Mouse (Mus musculus) right cerebral cortex, postnatal 36 days (tissue): ENCODE measurements around the gene Hcrtr1.
A peak's percentile ranks its signal among the peaks of the same experiment; 100 is the strongest.

ENCODE experiments used
- DNase-seq, 2 experiments: peaks; one replicate each; pipeline ENCODE4 v3.0.0; 2022; ENCODE audit warnings: low spot score in 2 of 2, mixed read lengths in 1 of 2

Gene Hcrtr1

GRCm38 (mm10) chr4:130167814-130168213 lies 28.7 kb upstream of the Hcrtr1 start:
- no peak for DNase-seq

GRCm38 (mm10) chr4:130167321-130167720 lies 28.2 kb upstream of the Hcrtr1 start:
- no peak for DNase-seq

DNA sequence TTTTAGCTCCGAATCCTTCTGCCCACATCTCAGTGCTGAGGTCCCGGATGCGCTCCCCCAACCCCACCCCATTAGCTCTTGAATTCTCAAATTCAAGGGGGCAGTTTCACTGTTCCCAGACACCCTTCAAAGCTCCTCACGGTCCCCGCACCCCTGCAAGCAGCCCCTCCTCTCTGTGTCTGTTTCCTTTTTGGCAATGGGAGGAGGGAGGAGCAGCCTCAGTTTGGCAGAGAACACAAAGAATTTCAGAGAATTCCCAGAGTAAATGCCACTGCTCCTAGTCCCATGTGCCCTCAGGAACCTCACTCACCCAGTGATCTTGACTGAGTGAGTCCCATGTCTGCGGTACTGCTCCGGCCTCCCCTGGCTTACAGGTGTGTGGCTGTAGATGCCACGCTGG lies 27.4 kb upstream of the Hcrtr1 start:
- DNase-seq, result no peak

- no peak for DNase-seq
Observed at GRCm38 (mm10) chr4:130166061-130166460, 26.9 kb upstream of the Hcrtr1 start.

DNA sequence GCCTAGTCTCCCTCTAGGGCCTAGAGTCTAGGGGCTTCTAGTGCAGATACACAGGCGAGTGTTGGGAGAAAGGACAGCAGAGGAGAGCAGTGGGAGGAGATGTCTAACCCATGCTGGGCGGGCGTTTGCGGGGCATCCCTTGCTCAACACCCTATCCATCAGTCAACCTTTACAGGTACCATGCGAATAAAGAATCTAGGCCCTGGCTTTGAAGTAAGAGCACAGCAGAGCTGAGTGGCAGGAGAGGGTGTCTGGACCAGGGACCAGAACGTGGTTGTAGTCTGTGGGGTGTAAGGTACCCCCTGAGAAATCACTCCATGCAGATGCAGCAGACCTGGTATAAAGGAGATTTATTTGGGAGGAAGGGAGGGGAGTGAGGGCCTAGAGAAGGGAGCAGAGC lies 25.0 kb upstream of the Hcrtr1 start:
- DNase-seq, result no peak

- no peak for DNase-seq
Observed at GRCm38 (mm10) chr4:130163391-130163861, 24.3 kb upstream of the Hcrtr1 start.

DNA sequence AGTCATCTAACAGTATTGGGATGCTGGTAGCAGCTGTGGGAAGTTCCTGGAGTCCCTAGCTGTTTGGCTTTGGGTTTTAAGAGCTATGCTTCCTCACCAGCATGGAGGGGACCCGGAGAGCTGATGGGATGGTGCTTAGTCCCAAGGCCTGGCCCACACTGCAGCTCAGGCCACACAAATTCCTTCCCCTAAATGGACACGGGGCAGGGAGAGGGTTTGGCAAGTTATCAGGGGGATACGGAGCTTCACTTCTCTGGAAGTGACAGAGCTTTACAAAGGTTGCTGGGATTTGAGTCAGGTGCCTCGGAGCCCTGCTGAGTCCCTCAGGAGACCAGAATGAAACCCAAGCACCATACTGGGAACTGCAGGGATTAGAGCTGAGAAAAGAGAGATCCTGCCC lies 22.2 kb upstream of the Hcrtr1 start:
- DNase-seq, result no peak

DNA sequence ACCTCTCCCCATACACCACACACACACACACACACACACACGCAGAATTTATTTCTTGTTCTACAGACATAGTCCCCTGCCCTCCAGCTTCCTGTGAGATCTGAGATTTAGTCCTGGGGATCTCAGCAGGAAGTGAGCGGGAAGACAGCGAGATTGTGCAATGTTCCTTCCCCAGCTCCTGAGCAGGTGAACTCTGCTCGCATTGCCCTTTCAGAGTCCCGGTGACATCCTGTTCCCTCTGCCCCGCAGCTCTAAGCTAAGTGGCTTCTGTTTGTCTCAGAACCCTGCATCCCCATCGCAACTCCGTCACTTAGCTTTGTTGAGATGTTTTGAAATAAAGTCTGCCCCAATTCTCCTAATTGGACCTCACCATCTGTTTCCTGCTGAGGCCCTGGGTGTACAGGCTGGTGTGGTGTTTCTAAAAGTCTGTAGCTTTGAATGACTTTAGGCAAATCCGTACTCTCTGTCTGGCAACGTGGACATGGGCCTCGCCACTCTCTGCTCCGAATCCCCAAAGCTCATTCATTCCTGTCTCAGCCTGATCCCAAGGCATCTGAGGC lies 17.7 kb upstream of the Hcrtr1 start:
- no peak for DNase-seq

GRCm38 (mm10) chr4:130154250-130154649 lies 15.1 kb upstream of the Hcrtr1 start:
- DNase-seq, result no peak

DNA sequence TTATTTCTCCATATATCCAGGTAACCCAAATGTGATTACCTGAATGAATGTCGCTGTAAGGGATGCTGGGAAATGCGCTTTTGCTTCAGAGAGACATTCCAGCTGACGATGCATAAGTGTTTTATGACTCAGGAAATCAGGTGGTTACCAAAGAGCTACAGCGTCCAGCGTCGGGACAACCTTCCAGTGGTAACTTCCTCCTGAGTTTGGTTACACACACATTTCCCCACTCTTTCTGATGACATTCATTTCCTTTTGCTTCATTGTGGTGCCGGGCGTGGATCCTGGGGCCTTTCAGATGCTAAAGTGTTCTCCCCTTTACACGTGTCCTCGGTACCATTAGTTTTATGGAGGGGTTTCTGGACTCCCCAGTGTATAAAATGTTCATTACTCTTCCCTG lies 9.2 kb upstream of the Hcrtr1 start:
- no peak for DNase-seq

DNA sequence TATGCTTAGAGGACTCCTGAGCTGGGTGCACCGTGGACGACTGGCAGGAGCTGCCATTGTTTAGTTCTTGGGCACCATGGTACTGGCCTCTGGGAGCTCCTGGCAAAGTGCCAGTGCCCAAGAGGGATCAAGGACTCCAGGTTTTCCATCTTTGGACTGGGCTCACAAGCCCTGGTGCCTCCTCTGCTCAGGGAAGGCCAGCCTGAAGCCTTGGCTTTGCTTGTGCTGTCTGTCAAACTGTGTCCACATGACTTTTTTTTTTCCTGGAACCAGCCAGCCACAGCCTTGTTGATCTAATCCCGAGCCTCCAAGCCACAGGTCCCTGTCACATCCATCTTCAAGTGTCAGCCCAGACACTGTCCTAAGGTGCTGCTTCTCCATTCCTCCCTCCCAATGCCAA lies 2.6 kb upstream of the Hcrtr1 start:
- DNase-seq, result no peak

- peak; percentile 57 to 65 for DNase-seq
Observed at GRCm38 (mm10) chr4:130140992-130141402, 1.8 kb upstream of the Hcrtr1 start.

DNA sequence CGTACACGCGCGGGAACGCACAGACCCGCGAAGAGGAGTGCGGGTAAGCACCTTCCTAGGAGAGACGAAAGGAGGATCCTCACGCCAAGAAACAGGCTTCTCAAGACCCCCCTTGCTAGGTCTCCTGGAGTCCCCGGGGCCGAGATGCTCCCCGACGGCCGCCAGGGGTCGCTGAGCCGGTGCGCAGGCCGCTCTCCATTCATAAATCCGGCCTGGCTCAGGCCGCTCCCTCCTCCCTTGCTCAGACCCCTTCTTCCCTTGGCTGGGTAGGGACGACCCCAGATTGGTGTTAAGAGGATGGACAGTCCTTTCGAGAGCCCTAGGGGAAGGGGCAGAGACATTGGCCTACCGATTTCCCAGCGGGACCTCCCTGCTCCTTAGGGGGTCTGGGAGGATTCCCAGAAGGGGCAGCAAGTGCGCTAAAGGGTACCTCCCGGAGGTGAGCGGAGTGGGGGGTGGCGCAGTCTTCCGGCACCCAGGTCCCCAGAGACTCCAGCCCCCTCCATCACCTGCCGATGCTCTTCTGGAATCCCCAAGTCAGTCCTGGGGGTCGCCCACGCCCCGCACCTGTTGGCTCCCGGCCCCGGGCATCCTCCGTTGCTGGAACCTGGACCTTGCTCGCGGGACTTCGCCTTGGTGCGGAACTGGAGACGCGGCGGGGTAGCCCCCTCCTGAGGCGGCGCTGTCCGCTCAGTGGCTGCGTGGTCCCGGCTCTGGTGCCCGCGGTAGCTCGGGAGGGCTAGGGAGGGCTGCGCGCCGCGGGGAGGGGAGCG lies 532 bp downstream of the Hcrtr1 start:
- DNase-seq, result peak in 1 of 2 experiments; percentile 20

GRCm38 (mm10) chr4:130133399-130133798 lies 5.8 kb downstream of the Hcrtr1 start:
- DNase-seq, result no peak

GRCm38 (mm10) chr4:130131448-130132105 lies 7.6 kb downstream of the Hcrtr1 start:
- no peak for DNase-seq

DNA sequence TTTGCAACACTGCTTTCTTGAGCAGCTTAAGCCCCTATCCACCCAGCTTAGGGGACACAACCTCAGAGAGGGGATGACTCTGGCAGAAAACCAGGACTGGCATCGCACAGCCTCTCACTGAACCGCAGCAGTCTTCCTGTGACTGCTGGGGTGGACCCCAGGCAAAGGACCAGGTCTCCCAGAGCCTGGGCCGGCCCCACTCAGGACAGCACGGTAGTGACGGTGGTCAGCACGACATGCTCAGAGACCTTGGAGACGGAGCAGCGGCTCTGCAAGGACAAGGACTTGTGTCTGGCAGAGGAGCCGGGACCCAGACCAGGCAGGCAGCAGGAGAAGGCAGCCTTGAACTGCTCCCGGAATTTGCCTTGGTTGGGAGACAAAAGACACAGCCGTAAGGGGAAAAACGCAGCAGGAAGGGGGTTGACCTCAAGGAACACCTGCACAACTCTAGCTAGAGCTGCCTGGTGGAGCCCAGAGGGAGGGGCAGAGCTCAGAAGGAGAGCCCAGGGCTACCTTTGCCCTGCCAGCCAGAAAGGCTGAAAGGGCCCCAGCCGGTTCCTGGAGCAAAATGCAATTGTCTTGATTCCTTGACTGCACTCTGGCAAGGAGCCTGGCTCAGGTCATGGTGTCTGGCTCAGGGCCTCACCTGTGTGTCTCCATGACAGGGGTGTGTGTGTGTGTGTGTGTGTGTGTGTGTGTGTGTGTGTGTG lies 8.4 kb downstream of the Hcrtr1 start:
- no peak for DNase-seq

DNA sequence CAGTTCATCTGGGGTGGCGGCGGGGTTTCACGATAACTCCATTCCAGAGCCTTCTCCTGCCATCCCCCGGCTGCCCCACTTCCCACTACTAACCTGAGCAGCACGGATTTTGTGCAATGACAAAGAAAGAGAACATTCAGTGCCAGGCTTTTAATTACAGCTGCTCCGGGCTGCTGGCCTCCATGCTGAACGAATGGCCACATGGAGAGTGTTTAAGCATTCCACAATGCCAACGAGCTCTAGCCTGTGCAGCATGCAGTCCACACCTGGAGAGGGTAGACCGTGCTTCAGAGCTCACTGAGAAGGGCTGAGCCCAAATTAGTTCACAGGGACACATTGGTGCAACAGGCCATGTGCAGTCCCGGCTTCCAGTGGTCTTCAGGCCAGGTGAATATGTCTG lies 9.1 kb downstream of the Hcrtr1 start:
- no peak for DNase-seq

DNA sequence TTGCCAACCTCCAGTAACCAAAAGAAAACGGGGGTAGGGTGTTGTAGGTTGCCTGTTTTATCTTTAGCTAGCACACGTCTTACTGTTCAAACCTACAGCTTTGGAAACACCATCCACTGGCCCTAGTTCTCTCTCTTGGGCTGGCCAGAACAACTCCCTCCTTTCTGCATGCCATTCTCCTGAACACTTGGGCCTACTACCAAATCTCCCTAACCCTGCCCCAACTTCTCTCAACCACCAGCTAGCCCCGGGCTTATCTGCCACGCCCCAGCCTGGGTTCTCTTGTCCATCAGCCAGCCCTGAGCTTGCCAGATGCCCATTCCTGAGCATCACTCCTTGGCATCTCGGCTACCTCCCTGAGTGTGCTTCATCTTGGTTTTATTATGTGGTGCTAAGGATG lies 10.3 kb downstream of the Hcrtr1 start:
- no peak for DNase-seq

DNA sequence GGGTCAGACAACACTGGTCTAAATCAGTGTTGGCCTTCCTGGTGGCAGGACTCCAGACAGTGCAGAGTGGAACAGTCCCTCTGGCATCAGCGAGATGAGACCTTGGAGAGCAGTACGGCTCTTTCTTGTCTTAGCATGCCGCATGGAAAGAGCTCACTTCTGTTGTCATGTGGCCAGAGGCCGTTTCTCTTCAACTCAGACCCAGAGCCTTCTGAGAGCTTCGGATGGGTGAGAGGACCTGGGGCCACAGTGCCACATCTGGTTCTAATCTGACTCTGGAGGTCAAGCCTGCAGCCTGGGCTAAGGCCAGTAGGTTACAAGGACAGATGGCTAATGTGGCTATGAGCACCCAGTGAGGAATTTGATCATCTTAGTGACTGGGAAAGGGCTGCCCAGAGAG lies 13.2 kb downstream of the Hcrtr1 start:
- DNase-seq, result no peak

DNA sequence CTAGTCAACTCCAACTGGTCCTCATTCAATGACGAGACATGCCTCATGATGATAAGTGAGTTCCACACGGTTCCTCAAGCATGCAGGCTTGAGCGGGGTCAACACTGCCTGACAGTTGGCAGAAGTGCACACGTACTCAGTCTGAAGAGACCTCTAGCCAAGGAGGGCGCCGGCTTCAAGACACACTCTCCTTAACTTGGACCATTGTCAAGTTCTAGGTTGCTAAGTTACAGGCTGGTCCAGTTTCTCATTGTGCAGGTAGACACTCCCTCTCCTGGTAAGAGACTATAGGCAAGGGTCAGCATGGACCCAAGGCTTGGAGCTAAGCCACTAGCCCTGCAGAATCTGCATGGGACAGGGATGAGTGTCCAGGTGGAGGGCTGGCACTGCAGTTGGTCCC lies 14.0 kb downstream of the Hcrtr1 start:
- DNase-seq, result no peak

- no peak for DNase-seq
Observed at GRCm38 (mm10) chr4:130124110-130124509, 15.0 kb downstream of the Hcrtr1 start.

DNA sequence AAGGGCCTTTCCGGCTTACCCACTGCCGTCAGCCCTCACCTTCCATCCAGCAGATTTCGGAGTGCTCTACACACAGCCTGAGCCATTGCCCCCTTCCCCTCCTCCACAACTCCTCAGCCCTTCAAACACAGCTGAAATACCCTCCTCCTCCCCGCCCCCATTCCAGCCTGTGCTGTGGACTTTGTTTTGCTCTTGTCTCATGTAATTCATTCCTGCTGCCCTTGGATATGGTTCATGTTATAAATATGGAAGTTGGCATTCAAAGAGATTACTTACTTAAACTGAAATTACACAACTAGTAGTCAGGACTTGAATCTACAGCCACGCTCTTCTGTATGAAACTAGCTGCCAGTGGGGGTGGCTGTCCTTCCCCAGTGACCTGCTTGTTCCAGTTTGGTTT lies 16.1 kb downstream of the Hcrtr1 start:
- no peak for DNase-seq
